Mouse (Mus musculus): Measurements from ENCODE around the gene Fndc3b. TPM values are rescaled to one million over a fixed set of nuclear protein-coding genes. Genes with fewer than 3 reads are reported as not detected.

Fndc3b gene
- polyA plus RNA-seq, 1 experiment from 2014 or later, result 4.0 TPM

DNA sequence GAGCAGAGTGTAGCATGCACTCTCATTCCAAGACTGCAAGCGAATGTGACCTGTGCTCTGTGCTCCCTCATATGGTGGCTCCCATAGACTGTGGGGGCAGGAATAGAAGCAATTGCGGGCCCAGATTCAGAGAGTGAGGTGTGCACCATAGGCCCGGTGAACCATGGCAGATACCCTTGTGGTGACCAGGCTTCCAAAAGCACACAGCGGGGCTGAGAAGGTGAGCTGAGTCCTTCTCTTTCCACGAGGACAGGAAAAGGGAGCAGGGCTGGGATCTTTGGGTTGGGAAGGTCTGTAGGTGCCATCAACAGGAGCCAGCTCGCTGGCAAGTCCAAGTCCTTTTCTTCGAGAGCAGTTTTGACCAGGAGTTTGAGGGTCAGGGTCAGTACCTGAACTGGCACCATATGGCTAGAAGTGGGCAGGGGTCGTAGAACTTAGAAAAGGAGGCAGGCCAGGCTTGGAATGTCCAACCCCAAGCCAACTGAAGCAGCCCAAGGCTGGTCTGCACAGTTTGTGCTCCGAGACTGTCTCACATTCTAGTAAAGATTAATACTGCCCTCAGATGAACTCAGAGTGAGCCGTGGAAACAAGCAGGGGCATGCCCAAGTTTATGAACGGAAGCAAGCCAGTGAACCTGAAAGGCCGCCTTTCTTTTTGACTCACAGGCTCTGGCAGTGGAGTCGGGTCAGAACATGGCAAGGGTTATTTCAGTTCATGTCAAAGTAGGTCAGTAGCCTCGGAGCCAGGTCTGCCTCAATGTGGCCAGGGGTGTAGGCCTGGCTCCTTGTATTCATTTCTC is 237.1 kb downstream of the Fndc3b start:
- DNase-seq (ENCODE audit: low spot score), result no peak

DNA sequence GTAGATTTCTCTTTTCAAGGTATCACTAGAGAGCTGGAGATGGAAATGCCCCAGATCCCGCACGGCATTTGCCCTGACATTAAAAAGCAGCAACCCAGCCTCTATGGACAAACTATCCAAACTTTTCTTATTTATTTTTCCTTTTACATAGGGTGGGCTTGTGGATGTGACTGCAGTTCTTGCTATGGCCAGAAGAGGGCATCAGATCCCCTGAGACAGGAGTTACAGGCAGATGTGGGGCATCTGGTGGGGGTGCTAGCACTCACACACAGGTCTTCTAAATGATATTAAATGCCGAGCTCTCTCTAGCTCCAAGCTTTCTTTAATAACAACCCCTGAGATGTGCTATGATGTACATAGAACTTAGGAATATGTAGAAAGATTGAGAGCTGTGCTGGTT is 238.3 kb downstream of the Fndc3b start:
- DNase-seq (ENCODE audit: low spot score), result no peak

DNA sequence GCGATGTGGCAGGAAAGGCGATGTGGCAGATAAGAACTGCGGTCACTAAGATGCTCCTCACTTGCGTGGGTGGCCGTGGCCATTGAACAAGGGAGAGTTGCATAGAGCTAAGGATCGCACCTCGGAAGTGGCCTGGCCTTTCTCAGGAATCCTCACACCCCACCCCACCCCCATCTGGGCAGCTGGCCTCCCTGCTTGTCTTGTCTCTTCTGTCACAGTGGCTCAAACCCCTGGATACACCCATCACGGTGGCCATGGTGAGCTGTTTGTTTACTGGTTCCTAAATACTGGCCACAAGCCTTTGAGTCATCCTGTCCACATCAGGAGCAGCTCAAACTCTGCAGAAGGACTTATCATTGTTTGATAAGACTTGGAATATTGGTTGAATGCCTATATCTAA is 240.3 kb downstream of the Fndc3b start:
- DNase-seq (ENCODE audit: low spot score), result no peak

DNA sequence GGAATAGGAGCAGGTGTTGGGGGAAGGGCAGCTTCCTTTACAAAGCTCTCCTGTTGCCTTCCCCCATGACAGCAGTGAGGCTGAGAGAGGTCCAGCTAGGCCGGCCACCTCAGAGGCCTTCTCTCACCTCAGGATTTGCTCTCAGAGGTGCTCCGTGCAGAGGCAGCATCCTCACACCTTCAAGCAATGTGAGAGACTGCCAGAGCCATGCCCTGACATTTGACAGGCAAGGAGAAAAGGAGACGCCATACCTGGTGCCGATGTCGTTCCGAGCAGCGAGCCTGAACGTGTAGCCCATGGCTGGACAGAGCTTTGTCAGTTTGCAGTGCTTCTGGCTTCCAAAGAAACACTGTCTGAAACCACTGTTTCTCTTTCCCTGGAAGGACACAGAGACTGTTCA is 241.1 kb downstream of the Fndc3b start:
- DNase-seq (ENCODE audit: low spot score), result no peak

DNA sequence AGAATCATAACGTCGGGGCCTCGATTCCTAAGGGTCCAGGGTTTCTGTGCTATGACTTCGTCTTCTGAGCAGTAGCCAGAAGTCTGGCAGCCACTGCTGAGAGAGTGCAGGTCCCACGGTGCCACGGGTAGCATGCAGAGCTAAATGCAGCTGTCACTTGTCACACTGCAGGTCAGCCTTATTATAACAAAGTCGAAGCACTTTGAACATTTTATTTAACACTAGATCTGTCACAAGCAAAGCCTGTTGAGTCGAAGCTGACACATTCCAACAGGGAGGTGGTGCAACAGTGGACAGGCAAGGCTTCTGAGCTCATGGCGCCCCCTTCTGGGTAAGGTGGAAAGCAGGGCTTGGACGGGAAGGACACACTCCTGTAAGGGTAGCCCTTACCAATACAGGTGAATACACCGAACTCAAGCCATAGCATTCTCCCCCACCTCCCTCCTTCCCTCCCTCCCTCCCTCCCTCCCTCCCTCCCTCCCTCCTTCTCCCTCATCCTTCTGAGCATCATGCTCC is 243.5 kb downstream of the Fndc3b start:
- DNase-seq (ENCODE audit: low spot score), result peak; percentile 50

DNA sequence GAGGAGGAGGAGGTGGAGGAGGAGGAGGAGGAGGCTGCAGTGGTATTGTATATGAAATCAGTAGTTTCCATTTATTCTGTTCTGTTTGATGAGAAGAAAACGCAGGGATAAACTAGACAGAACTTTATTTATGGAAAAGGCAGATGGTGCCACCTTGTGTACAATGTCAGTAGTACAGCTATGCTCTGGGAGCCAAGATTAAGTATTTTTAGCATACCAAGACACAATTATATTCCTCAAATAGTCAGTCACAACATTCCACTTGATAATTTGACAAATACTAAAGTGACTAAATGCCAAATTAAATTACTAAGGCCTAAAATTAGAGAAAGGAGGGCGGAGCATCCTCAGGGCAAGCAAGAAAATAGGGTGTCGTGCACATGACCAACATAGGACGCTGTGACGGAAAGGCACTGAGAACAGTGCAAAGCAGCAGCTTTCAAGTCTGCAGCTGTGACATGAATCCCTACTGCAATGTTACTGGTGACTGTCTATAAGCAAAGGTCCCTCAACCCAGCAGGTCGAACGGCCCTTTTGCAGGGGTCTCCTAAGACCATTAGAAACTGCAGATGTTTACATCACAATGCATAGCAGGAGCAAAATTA is 244.7 kb downstream of the Fndc3b start:
- DNase-seq (ENCODE audit: low spot score), result peak; percentile 72

DNA sequence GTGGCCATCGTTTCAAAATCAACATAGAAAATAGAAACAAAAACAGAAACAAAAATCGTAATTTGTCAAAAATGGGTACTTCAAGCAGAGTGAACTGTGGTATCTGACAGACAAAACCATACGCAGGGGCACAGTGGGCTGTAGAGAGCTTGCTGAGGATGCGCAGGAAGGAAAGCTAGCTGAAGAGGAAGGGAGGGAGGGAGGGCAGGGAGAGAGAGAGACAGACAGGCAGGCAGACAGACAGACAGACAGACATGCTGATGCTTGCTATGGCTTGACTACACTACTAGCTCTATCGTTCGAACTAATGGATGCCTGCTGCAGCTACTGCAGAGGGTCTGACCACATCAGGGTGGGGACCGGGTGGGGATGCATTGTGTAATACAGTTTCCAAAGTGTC is 247.7 kb downstream of the Fndc3b start:
- peak; percentile 43 for DNase-seq (ENCODE audit: low spot score)

DNA sequence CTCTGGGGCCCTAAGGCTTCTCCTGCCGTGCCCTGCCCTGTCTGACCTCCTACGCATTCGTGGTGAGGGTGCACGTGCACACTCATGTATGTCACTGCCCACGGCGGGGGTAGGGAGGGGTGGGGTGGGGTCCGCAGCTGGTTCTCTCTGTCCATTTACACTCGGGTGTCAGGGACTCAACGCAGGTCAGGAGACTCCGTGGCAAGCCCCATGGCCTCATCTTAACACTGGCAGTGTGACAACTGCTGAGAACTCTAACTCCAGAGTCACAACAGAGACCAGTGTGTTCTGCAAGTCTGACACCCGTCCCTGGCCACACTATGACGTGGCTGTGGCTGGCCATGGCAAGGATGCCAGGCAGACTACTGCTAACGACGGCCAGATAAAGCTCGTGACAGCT is 248.2 kb downstream of the Fndc3b start:
- DNase-seq (ENCODE audit: low spot score), result no peak

DNA sequence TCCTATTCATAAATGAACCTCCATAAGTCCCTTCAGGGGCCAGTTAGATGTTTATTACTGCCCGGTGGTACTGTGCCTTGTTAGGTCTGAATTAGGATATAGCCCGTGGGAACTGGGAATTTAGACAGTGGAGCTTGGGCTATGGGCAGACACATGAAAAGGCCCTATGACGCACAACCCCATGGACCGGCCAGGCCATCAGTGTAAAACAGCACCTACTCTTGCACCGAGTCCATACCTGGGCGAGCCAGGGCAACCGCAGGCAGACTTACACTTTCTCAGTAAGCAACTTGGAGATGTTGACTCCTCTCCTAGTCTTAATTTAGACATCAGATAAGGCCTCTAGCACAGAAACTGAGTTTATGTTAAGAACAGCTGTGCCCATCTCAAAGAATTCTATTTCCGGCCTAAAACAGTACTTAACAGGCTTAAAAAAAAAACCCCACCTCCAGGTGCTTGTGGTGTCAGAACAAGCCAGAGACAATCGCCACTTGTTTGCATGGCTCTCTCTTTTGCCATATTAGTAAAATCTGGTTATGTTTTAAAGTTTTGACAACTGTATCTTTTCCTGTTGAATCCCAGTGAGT is 248.7 kb downstream of the Fndc3b start:
- peak; percentile 79 for DNase-seq (ENCODE audit: low spot score)

DNA sequence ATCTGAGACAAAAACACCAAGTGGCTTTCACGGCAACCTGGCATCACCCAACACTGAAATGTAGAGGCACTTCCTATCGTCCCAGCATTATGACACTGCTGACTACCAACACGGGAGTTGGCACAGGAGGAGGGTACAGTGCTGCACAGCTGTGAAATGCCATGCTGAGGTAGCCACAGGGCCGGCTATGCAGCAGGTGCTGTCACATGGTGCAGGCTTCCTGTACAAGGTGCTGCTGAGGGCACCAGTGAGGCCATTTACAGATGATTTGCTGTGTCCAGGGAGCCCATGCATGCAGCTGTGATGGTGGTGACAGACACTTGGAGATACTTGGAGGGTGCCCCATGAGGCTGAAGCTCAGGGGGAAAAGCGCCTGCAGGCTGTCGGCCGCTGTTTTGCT is 249.2 kb downstream of the Fndc3b start:
- DNase-seq (ENCODE audit: low spot score), result peak; percentile 73

DNA sequence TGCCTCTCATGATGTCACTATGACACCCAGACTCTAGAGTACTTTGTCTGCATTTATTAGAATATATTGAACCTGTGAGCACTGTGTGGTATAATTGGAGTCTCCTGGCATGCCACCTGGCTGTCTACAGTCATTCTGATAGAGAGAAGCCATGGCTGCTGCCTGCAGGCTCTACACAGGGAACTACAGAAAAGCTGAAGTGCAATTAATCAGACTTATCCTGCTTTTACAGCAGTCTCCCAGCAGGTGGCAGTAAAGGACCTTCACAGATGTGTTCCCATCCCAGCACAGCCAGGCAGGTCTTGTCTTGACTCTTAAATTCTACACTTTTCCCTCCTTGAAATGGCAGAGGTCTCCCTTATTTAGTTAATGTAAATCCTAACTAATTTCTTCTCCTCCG is 250.1 kb downstream of the Fndc3b start:
- DNase-seq (ENCODE audit: low spot score), result peak; percentile 88

DNA sequence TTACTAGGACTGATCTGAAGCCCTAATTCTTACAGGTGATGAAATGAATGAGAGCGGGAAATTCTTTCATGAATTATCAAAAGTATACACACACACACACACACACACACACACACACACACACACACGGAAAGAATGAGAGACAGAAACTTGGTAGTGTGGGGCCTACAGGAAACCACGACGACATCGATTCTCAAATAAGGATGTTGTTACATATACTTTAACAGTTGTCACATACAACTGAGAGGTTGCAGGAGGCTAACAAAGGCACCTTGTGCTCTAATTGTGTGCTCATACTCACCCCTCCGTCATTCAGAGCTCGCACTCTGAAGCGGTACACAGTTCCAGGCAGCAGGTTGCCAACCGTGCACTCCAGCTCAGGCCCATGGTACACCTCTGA is 252.7 kb downstream of the Fndc3b start:
- peak; percentile 35 for DNase-seq (ENCODE audit: low spot score)

DNA sequence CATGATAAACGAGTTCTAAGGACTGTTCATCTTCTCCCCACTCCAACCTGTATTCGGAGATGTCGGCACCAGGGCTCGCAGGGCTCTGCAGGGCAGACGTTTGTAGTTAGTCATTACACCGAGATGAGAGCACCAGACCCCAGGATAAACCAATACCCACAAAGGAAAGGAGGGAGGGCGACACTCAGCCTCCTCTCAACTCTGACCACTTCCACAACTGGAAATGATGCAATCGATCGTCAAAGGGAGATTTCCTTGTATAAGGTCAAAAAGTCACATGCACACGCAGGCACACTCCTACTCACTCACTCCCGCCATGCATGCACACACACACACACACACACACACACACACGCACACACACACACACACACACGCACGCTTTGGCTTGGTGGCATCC is 254.6 kb downstream of the Fndc3b start:
- DNase-seq (ENCODE audit: low spot score), result no peak

DNA sequence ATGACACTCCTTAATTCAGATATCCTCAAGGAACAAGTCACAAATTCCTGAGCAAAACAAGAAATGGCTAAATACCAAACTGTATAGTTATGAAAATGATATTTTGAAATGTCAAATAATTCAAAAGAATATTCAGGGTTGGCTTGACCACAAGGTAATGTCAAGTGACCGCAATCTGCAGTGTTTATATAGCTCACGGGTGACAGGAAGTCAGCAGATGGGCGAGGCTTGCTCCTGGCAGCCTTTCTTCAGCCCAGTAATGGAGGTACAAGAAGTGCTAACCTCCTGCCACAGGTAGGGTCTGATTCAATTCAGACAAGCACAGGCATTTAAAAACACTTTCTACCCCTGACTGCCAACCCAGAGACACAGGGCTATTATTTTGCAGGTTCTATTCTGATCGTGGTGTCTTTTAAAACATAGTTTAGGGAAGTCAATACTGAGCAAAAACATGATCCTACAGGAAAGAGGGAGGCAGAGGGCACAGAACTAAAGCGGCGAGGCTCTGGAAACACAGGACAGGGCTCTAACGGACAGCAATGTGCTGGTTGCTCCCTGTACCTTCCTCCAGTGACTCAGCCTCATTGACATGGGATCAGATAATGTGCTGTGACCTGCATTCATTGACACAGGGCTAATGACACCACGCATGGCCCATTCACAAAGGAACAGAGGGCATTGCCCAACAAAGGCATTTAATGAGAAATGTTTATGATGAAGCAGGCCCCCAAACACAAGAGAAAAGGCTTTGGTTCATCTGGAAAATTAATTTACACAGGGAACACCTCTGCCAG is 256.5 kb downstream of the Fndc3b start:
- no peak for DNase-seq (ENCODE audit: low spot score)

DNA sequence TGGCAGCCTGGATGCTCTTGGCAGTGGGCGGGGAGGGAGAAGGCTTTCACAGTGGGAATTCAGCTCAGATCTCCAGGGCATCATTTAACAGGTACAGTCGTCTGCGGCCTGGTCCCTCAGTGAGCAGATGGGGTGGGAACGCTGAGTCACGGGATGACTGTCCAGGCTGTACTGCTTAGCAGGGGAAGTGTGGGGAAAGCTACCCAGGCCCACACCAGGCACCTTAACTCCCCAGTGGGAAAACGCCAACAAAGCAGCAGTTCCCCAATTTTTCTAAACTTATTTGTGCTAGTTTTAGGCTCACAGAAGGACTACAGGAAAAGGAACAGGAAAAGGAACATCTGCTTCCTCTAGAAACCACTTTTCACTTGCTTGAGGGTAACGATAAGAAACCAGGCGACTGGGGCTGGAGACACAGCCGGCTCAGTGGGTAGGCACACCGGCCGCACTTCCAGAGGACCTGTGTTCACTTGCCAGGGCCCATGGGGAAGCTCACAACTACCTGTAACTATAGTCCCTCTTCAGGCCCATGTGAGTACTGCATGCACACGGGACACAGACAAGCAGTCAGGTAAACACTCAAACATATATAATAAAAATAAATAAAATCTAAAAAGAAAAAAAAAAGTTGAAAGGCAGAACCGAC is 257.5 kb downstream of the Fndc3b start:
- peak; percentile 19 for DNase-seq (ENCODE audit: low spot score)

DNA sequence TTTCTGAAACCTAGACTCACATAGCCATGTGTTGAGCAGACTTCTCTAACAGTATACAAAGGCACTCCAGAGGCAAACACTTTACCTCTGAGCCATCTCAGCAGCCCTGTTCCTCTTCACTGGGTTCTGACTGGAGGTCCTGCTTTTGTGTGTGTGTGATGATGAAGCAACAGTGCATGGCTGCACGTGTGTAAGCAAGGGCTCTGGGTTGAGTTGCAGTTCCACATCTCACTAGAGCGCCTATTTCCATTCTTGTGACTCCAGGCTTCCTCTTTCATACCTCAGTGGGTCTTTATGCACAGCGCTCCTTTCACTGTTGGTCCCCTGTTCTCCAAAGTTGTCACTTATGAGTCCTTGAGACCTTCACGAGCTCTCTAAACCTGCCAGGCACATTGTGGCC is 261.7 kb downstream of the Fndc3b start:
- no peak for DNase-seq (ENCODE audit: low spot score)

DNA sequence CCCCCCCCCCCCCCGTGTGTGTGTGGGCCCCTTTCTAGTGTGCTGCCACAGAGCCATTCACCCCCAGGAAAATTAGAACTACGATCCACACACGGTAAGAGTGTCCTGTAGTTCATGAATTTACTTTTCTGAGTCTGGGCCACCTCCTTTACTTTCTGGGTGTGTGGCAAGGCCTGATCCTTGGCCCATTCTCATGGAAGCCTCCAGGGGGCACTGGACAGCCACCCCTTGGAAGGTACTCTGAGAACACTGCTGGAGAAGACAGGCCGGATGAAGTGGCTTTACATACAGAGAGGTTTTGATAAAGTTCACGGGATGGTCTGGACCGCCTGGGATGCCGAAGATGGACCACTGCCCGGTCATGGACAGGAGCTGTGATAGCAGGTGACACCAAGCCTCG is 262.7 kb downstream of the Fndc3b start:
- no peak for DNase-seq (ENCODE audit: low spot score)

DNA sequence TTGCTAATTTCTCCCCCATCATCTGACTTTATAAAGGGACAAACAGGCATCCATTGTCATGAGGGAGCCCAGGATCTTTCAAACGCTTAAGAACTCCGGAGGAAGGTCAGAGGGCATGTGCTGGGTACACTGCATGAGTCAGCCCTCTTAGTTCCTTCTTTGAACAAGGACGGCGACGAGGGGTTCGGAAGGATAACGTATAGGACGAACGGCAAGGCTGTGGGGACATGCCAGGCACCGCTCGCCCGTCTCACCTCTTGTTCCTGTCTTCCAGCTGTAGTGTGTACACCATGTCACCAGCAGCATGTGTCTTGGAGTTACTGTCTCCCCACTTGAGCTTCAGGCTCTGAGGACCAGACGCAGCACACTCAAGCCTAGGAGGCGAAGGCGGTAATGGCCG is 271.4 kb downstream of the Fndc3b start:
- DNase-seq (ENCODE audit: low spot score), result no peak

DNA sequence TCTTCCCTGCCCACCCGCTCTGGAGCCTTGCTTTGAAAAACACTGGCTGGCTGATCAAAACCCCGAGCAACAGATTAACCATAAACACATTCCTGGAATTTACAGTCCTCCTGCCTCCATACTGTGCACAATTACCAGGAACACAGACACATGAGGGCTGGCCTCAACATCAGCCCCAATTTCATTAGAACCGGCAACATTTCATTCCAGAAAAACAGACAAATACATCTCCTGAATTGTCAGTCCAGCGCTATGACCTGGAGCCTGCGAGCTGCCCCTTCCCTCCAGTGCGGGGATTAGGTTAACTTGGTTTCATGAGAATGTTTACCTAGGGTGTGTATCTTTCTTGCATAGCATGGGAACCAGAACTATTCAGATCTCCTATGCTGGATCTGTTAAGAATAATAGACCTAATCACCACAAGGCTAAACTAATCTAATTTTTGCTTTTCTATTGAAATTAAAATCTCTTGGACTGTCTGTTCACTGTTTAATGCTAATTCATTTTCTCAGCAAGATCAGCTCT is 275.9 kb downstream of the Fndc3b start:
- no peak for DNase-seq (ENCODE audit: low spot score)

DNA sequence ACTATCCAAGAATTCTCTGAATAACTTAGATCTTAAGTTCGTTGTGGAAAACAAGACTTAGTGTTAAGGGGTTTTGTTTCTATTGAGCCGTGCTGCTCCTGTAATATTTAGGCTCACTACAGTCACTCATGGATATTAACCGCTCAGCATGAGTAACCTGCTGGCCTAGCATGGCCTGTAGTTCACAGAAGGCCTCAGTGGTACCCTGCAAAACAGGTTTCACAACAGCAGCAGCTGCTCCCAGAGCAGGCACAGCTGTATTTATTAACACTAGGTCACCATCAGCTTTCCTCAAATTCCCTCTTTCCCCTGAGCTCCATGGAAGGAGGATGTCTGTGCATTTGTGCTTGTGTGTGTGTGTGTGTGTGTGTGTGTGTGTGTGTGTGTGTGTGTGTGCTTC is 278.1 kb downstream of the Fndc3b start:
- DNase-seq (ENCODE audit: low spot score), result no peak

Measured in thymus, postnatal 0 days (tissue).